In the genomic region with DNA sequence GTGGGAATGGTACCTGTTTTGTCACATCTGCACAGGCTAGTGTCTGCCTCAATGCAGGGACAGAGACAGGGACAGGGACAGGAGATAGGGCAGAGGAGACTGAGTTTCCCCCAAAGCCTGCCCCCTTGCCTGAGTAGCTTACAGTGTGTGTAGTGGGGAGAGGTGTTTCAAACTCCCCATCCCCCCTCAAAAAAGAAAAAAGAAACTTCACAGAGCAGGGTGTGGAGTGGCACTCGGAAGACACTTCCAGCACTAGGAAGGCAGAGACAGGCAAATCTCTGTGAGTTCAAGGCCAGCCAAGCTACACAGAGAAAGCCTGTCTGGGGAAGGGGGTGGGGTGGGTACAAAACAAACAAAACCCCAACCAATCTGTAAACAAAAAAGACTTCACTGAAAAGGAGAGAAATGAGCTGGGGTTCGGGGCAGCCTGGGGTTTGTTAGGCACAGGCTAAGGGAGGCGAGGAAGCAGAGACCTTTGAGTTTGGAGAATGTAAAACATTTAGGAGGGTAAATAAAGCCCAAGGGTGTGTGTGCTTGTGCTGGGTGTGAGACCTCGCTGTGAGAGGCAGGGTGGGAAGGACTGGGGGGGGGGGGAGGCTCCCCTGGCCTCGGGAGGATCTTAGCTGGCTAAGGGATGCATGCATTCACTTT, we compare ENCODE assay signal across 35 mouse cellular contexts. TPM values are rescaled to one million over a fixed set of nuclear protein-coding genes. Genes with fewer than 3 reads are reported as not detected.
A peak's percentile ranks its signal among the peaks of the same experiment; 100 is the strongest.
DNase-seq lines count a peak whose midpoint lies in the region; ATAC-seq and TF ChIP-seq lines count a peak whose summit lies in the region.
"Had no signal": no experiment of that assay in that cellular context is flagged by ENCODE, and none has a peak within 500 bp of the region (broad histone marks: within the 10 kb centered on the region; RNA-seq: fewer than 3 reads in every experiment).

No protein-coding gene starts in this region.

- peak; percentile 73 for DNase-seq in ES-CJ7 (ENCODE audit: low read depth, low spot score)
- DNase-seq in induced T-regulatory cell, adult 2 months (ENCODE audit: low read depth), result peak; percentile 25
- DNase-seq in naive thymus-derived CD4-positive, alpha-beta T cell, adult 2 months (ENCODE audit: low read depth), result peak; percentile 40
- no peak for DNase-seq in hindbrain, embryonic 10.5 days (ENCODE audit: low spot score)
- no peak for DNase-seq in liver
- no peak for DNase-seq in layer of hippocampus, postnatal 25 days (ENCODE audit: extremely low spot score in 1 of 2, low spot score in 1 of 2)
- DNase-seq: adrenal gland, adult 8-10 months; adrenal gland, postnatal 25 days; B cell, adult 2 months; cerebellum, adult 11-12 months; cerebellum, adult 8-10 months; cerebellum, postnatal 10 days; cerebellum, postnatal 36 days; embryo, embryonic 11 days; gastrocnemius, postnatal 36 days; heart, postnatal 10 days; heart, postnatal 36 days had no signal

- ATAC-seq in intestine, embryonic 15.5 days, result no peak
- ATAC-seq in intestine, postnatal 0 days, result no peak
- ATAC-seq: forebrain, embryonic 15.5 days; hindbrain, postnatal 0 days had no signal

- no peaks in the 10 kb centered on the region for H3K36me3 ChIP-seq in intestine, embryonic 15.5 days
- H3K36me3 ChIP-seq in intestine, postnatal 0 days (ENCODE audit: control insufficient read depth, insufficient read depth), result peaks cover 5% of the 10 kb centered on the region
- H3K36me3 ChIP-seq in hindbrain, embryonic 10.5 days, result no peaks in the 10 kb centered on the region
- H3K36me3 ChIP-seq: embryonic facial prominence, embryonic 10.5 days; embryonic facial prominence, embryonic 13.5 days; forebrain, embryonic 12.5 days; forebrain, embryonic 15.5 days; heart, embryonic 12.5 days; heart, embryonic 15.5 days had no signal

- H3K9ac ChIP-seq in intestine, embryonic 15.5 days, result no peak overlapping the region
- no peak overlapping the region for H3K9ac ChIP-seq in intestine, postnatal 0 days (ENCODE audit: low read depth, low read length)
- H3K9ac ChIP-seq: embryonic facial prominence, embryonic 13.5 days; forebrain, embryonic 12.5 days; forebrain, embryonic 15.5 days; heart, embryonic 12.5 days; heart, embryonic 15.5 days; hindbrain, embryonic 14.5 days had no signal

- H3K9me3 ChIP-seq in intestine, embryonic 15.5 days, result no peaks in the 10 kb centered on the region
- H3K9me3 ChIP-seq in intestine, postnatal 0 days (ENCODE audit: control insufficient read depth), result no peaks in the 10 kb centered on the region
- H3K9me3 ChIP-seq in hindbrain, embryonic 10.5 days, result no peaks in the 10 kb centered on the region
- H3K9me3 ChIP-seq: embryonic facial prominence, embryonic 10.5 days; embryonic facial prominence, embryonic 13.5 days; forebrain, embryonic 12.5 days; forebrain, embryonic 15.5 days; heart, embryonic 12.5 days; heart, embryonic 15.5 days had no signal

- no peak overlapping the region for H3K4me3 ChIP-seq in intestine, embryonic 15.5 days (replicated peaks)
- H3K4me3 ChIP-seq in intestine, postnatal 0 days (ENCODE audit: low read depth, low read length), result no peak overlapping the region
- H3K4me3 ChIP-seq in hindbrain, embryonic 10.5 days, result no peak overlapping the region
- H3K4me3 ChIP-seq: embryonic facial prominence, embryonic 10.5 days; embryonic facial prominence, embryonic 13.5 days; erythroblast, embryonic 14.5 days; forebrain, embryonic 12.5 days; forebrain, embryonic 15.5 days; heart, embryonic 12.5 days; heart, embryonic 15.5 days had no signal

- no peak overlapping the region for H3K4me2 ChIP-seq in intestine, embryonic 15.5 days (replicated peaks)
- H3K4me2 ChIP-seq in intestine, postnatal 0 days (replicated peaks; ENCODE audit: low read depth), result no peak overlapping the region
- H3K4me2 ChIP-seq: embryonic facial prominence, embryonic 13.5 days; forebrain, embryonic 12.5 days; forebrain, embryonic 15.5 days; heart, embryonic 12.5 days; heart, embryonic 15.5 days; hindbrain, embryonic 14.5 days had no signal

- WGBS in intestine, embryonic 15.5 days, result 38% methylated on average over 5 of the region's 5 CpGs
- 35% methylated on average over 5 of the region's 5 CpGs for WGBS in intestine, postnatal 0 days
- 47% methylated on average over 5 of the region's 5 CpGs for WGBS in hindbrain, embryonic 10.5 days

- no peak for TF ChIP-seq CTCF in intestine, postnatal 0 days (IDR thresholded peaks at IDR 0.05; ENCODE audit: low read depth)

- 0 out of 2 replicates have a peak overlapping the region, but pooled peaks have one; percentile 32 for H3K27ac ChIP-seq in intestine, embryonic 15.5 days
- H3K27ac ChIP-seq in intestine, postnatal 0 days (ENCODE audit: low read depth, low read length), result no peak overlapping the region
- no peak overlapping the region for H3K27ac ChIP-seq in hindbrain, embryonic 10.5 days
- H3K27ac ChIP-seq: embryonic facial prominence, embryonic 10.5 days; embryonic facial prominence, embryonic 13.5 days; forebrain, embryonic 12.5 days; forebrain, embryonic 15.5 days; heart, embryonic 15.5 days; hindbrain, embryonic 14.5 days; hindbrain, postnatal 0 days had no signal

- peaks cover 11% of the 10 kb centered on the region for H3K4me1 ChIP-seq in intestine, embryonic 15.5 days (replicated peaks)
- peaks cover 6% of the 10 kb centered on the region; the same call in 1 of the 2 replicates for H3K4me1 ChIP-seq in intestine, postnatal 0 days (replicated peaks; ENCODE audit: control insufficient read depth, insufficient read depth, low read length)
- H3K4me1 ChIP-seq in hindbrain, embryonic 10.5 days (replicated peaks), result peaks cover 11% of the 10 kb centered on the region

- H3K27me3 ChIP-seq in intestine, embryonic 15.5 days (replicated peaks), result no peaks in the 10 kb centered on the region
- H3K27me3 ChIP-seq in intestine, postnatal 0 days (replicated peaks; ENCODE audit: control insufficient read depth, insufficient read depth, low read length), result no peaks in the 10 kb centered on the region
- H3K27me3 ChIP-seq in hindbrain, embryonic 10.5 days (ENCODE audit: insufficient read depth, poor library complexity, severe bottlenecking), result no peaks in the 10 kb centered on the region
- H3K27me3 ChIP-seq: CH12.LX; embryonic facial prominence, embryonic 13.5 days; forebrain, embryonic 12.5 days; forebrain, embryonic 15.5 days; heart, embryonic 15.5 days had no signal

RNA-seq across cellular contexts. Expression of a gene that starts 8.7 kb away (rescaled TPM):
- polyA plus RNA-seq in intestine, embryonic 15.5 days (2015; fragmentation: Nextera tagmentation; extraction: Ambion mirVana), result 1.6 and 1.9 TPM in 2 replicates
- 23.5 and 26.7 TPM in 2 replicates for polyA plus RNA-seq in intestine, postnatal 0 days (2015; fragmentation: Nextera tagmentation; extraction: Ambion mirVana)
- 0.09 and 0.33 TPM in 2 replicates for polyA plus RNA-seq in hindbrain, embryonic 10.5 days (2016; fragmentation: Nextera tagmentation; extraction: Ambion mirVana)
- not detected for total RNA-seq in layer of hippocampus, postnatal 25 days (2021)
- total RNA-seq: gastrocnemius, adult 8-10 months; gastrocnemius, postnatal 36 days; granulocyte monocyte progenitor cell, adult 5-6 weeks; heart, adult 8-10 months; heart, postnatal 36 days had no signal
- polyA plus RNA-seq: cortical plate, adult 2 months; erythroblast, embryonic 14.5 days had no signal

RNA-seq across cellular contexts. Expression of a gene that starts 11.9 kb away (rescaled TPM):
- 1.4 and 1.5 TPM in 2 replicates for polyA plus RNA-seq in intestine, embryonic 15.5 days (2015; fragmentation: Nextera tagmentation; extraction: Ambion mirVana)
- 10.0 and 11.5 TPM in 2 replicates for polyA plus RNA-seq in intestine, postnatal 0 days (2015; fragmentation: Nextera tagmentation; extraction: Ambion mirVana)
- 0.34 TPM in 1 of 2 replicates, not detected in the other for polyA plus RNA-seq in hindbrain, embryonic 10.5 days (2016; fragmentation: Nextera tagmentation; extraction: Ambion mirVana)
- total RNA-seq in layer of hippocampus, postnatal 25 days (2021), result under 1 TPM; 0.20 to 0.42 TPM
- total RNA-seq: CH12.LX; ES-E14; gastrocnemius, postnatal 36 days; granulocyte monocyte progenitor cell, adult 5-6 weeks; heart, adult 8-10 months; heart, postnatal 36 days had no signal
- polyA plus RNA-seq: erythroblast, embryonic 14.5 days; heart, embryonic 12.5 days; heart, embryonic 15.5 days had no signal

RNA-seq across cellular contexts. Expression of a gene that starts 20.9 kb away (rescaled TPM):
- polyA plus RNA-seq in intestine, embryonic 15.5 days (2015; fragmentation: Nextera tagmentation; extraction: Ambion mirVana), result 8.9 and 10.4 TPM in 2 replicates
- polyA plus RNA-seq in intestine, postnatal 0 days (2015; fragmentation: Nextera tagmentation; extraction: Ambion mirVana), result 14.3 and 20.8 TPM in 2 replicates
- 0.47 and 0.73 TPM in 2 replicates for polyA plus RNA-seq in hindbrain, embryonic 10.5 days (2016; fragmentation: Nextera tagmentation; extraction: Ambion mirVana)
- 10 to 100 TPM; 12.3 to 14.4 TPM for total RNA-seq in layer of hippocampus, postnatal 25 days (2021)

RNA-seq across cellular contexts. Expression of a gene that starts 23.9 kb away (rescaled TPM):
- polyA plus RNA-seq in intestine, embryonic 15.5 days (2015; fragmentation: Nextera tagmentation; extraction: Ambion mirVana), result 45.5 and 49.5 TPM in 2 replicates
- 33.9 and 37.0 TPM in 2 replicates for polyA plus RNA-seq in intestine, postnatal 0 days (2015; fragmentation: Nextera tagmentation; extraction: Ambion mirVana)
- polyA plus RNA-seq in hindbrain, embryonic 10.5 days (2016; fragmentation: Nextera tagmentation; extraction: Ambion mirVana), result 36.4 and 38.1 TPM in 2 replicates
- 100 to 1,000 TPM; 109 to 112 TPM for total RNA-seq in layer of hippocampus, postnatal 25 days (2021)

RNA-seq across cellular contexts. Expression of a gene that starts 28.9 kb away (rescaled TPM):
- not detected in 2 replicates for polyA plus RNA-seq in intestine, embryonic 15.5 days (2015; fragmentation: Nextera tagmentation; extraction: Ambion mirVana)
- not detected in 2 replicates for polyA plus RNA-seq in intestine, postnatal 0 days (2015; fragmentation: Nextera tagmentation; extraction: Ambion mirVana)
- polyA plus RNA-seq in hindbrain, embryonic 10.5 days (2016; fragmentation: Nextera tagmentation; extraction: Ambion mirVana), result 1.7 TPM in 1 of 2 replicates, not detected in the other
- 1 to 10 TPM; 3.7 to 5.0 TPM for total RNA-seq in layer of hippocampus, postnatal 25 days (2021)
- total RNA-seq: adrenal gland, postnatal 25 days; CH12.LX; ES-E14; hindbrain, postnatal 0 days had no signal
- polyA plus RNA-seq: embryonic facial prominence, embryonic 10.5 days; embryonic facial prominence, embryonic 13.5 days; heart, embryonic 12.5 days; heart, embryonic 15.5 days; hindbrain, embryonic 14.5 days; hindbrain, postnatal 0 days; intestine, embryonic 14.5 days had no signal

Comparison
In these comparisons a context has a peak if more than half of its experiments do, and no peak if none do; other contexts are left out.
1. DNase-seq: peak in ES-CJ7 (single experiment), induced T-regulatory cell, adult 2 months (single experiment) and naive thymus-derived CD4-positive, alpha-beta T cell, adult 2 months (single experiment); none in hindbrain, embryonic 10.5 days (single experiment), liver (single experiment) and layer of hippocampus, postnatal 25 days (0 of 2).